Mouse (Mus musculus) heart, adult 18-20 months (tissue): ENCODE data around the gene Rgs3. TPM values are rescaled to one million over a fixed set of nuclear protein-coding genes. Genes with fewer than 3 reads are reported as not detected.

Experiments used
- DNase-seq, 2 experiments: peaks; one replicate each; pipeline ENCODE4 v3.0.0; 2021 to 2022; ENCODE audit warnings: mixed read lengths in 1 of 2
- total RNA-seq, 2 experiments: library from RNA; stranded (reverse); gene quantifications; 2 replicates each; pipeline ENCODE4 v1.2.3; 2021

Gene Rgs3
- total RNA-seq, 2 experiments from 2014 or later = 21.5 to 25.9 TPM

GRCm38 (mm10) chr4:62652921-62653757 lies 93.5 kb downstream of the Rgs3 start:
- no peak for DNase-seq

GRCm38 (mm10) chr4:62653922-62654661 lies 94.4 kb downstream of the Rgs3 start:
- no peak for DNase-seq

GRCm38 (mm10) chr4:62659264-62659663 lies 99.6 kb downstream of the Rgs3 start:
- peak in 1 of 2 experiments; percentile 45 for DNase-seq

- no peak for DNase-seq
Observed at GRCm38 (mm10) chr4:62659861-62660553, 100.4 kb downstream of the Rgs3 start.

GRCm38 (mm10) chr4:62660554-62660864 lies 100.9 kb downstream of the Rgs3 start:
- peak in 1 of 2 experiments; percentile 43 for DNase-seq

GRCm38 (mm10) chr4:62661311-62661849 lies 101.7 kb downstream of the Rgs3 start:
- peak; percentile 50 to 71 for DNase-seq

- peak; percentile 41 to 70 for DNase-seq
Observed at GRCm38 (mm10) chr4:62663348-62663747, 103.7 kb downstream of the Rgs3 start.

GRCm38 (mm10) chr4:62665842-62666241 lies 106.2 kb downstream of the Rgs3 start:
- DNase-seq = no peak

- DNase-seq = no peak
Observed at GRCm38 (mm10) chr4:62668666-62669065, 109.0 kb downstream of the Rgs3 start.

GRCm38 (mm10) chr4:62669094-62670071 lies 109.7 kb downstream of the Rgs3 start:
- DNase-seq = peak; percentile 69 to 70

- no peak for DNase-seq
Observed at GRCm38 (mm10) chr4:62673531-62674030, 113.9 kb downstream of the Rgs3 start.

GRCm38 (mm10) chr4:62674031-62674995 lies 114.7 kb downstream of the Rgs3 start:
- peak; percentile 38 to 66 for DNase-seq

GRCm38 (mm10) chr4:62675394-62675793 lies 115.7 kb downstream of the Rgs3 start:
- DNase-seq = no peak

- DNase-seq = no peak
Observed at GRCm38 (mm10) chr4:62677047-62677737, 117.5 kb downstream of the Rgs3 start.

GRCm38 (mm10) chr4:62679157-62679556 lies 119.5 kb downstream of the Rgs3 start:
- DNase-seq = no peak

GRCm38 (mm10) chr4:62681467-62681866 lies 121.8 kb downstream of the Rgs3 start:
- DNase-seq = no peak

GRCm38 (mm10) chr4:62682371-62682770 lies 122.7 kb downstream of the Rgs3 start:
- no peak for DNase-seq

- DNase-seq = no peak
Observed at GRCm38 (mm10) chr4:62683148-62683547, 123.5 kb downstream of the Rgs3 start.

GRCm38 (mm10) chr4:62684351-62684750 lies 124.7 kb downstream of the Rgs3 start:
- DNase-seq = peak in 1 of 2 experiments; percentile 65
